Mouse (Mus musculus): Measurements from ENCODE around the gene Gm21119.
"Not testable (repeated sequence)": the region's sequence is repeated elsewhere in the genome, so short reads cannot be mapped to it uniquely, and the experiment has no call there.

The Gm21119 gene

GRCm38 (mm10) chr8:20614619-20615018 is at the start of gene Gm21119:
Gene Gm21119, plus strand, starts transcription at chr8:20614919.
- DNase-seq = not testable (repeated sequence)

DNA sequence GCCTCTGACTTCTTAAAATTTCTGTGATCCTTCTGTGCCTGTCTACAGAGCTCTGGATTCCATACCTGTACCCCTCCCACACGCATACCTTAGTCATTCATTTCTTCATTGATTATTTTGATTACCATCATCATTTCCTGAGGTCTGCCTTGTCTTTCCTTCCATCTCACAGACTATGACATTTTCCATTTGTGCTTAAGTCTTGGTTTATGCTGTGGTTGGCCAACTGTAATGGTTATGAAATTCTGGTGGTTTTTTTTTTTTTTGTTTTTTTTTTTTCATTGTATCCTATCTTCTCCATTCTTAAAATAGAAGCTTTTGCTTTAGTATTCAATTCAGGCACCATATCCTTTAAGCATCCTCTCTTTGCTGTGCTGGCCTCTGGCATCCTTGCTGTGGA is 48.0 kb upstream of the Gm21119 start:
- not testable (repeated sequence) for DNase-seq

- DNase-seq = not testable (repeated sequence)
Measured at GRCm38 (mm10) chr8:20581081-20581480, 33.6 kb upstream of the Gm21119 start.

GRCm38 (mm10) chr8:20582772-20583171 is 31.9 kb upstream of the Gm21119 start:
- DNase-seq = not testable (repeated sequence)

DNA sequence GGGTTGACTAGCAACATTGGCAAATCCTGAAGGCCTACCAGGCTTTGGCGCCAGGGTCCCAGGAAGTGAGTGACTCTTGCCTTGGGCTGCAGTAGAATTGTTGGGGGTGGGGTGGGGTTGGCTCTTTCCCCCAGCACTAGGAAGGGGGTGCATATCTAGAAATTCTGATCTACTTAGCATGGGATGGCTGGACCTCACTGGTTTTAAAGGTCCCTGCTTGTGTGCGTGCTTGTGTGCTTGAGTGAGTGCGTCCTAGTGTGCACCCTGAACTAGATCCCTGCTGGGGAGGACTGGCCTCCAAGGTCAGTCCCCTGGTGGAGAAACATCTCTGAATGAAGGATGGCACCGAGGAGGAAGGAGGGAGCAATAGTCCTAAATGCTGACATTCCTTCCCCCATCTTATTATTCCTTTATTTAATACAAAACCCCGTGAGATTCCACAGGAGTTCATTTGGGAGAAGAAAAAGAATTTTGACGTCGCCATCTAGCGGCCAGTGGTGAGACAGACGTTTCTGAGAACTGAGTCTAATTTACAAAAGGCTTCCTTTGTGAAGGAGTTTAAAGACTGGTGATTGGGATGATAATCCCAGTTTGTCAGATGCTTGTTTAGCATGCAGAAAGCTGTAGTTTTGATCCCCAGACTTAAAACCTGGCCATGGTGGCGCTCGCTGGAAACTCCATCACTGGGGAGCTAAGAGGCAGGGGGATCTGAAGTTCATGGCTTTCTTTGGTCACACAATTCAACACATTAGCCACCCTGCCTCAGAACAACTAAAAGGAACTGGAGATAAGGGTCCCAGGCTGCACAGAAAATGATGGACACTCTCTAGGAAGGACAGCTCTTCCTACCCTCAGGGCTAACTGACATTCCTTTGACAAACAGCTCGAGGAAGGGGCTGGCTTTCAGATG is 26.2 kb upstream of the Gm21119 start:
- DNase-seq = not testable (repeated sequence)

GRCm38 (mm10) chr8:20589178-20589539 is 25.6 kb upstream of the Gm21119 start:
- DNase-seq = peak; percentile 16

DNA sequence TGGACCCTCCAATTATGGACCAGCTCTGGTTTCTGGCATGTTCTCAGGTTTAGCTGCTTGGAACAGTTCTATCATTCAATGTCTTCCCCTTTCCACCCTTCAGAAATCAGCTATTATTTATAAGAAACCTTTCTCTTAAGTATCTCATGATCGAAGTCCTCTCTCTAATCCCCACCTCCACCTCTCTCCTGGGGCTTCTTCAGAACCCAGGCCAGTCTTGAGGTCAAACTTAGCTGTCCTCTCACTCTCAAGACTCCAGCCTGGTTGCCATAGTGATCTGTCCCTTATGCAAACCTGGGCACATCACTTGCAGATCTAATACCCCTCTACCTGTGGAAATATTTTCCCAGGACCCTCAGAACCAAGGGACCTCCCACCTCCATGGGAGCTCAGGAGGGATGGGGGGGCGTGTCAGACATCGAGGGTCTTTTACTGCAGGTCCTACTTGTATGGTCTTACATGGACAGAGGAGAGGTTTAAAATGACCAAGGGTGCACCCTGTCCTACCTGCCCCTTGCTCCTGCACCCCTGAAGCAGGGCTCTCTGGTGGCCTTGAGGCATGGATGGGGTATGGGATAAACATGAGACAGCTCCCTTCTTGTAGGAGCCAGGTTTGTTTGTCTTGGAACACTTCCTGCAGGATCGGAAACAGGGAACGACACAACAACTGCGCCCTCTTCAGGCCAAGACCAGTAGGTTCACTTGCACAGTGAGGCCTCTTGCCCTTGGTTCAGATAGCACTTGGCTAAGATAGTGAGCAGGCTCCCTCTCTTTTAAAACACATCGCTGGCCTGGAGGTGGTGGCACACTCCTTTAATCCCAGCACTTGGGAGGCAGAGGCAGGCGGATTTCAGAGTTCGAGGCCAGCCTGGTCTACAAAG is 24.4 kb upstream of the Gm21119 start:
- DNase-seq = peak; percentile 31

GRCm38 (mm10) chr8:20591002-20591401 is 23.7 kb upstream of the Gm21119 start:
- DNase-seq = not testable (repeated sequence)

GRCm38 (mm10) chr8:20592732-20593272 is 21.9 kb upstream of the Gm21119 start:
- not testable (repeated sequence) for DNase-seq

GRCm38 (mm10) chr8:20593841-20594240 is 20.9 kb upstream of the Gm21119 start:
- DNase-seq = peak; percentile 43

- DNase-seq = not testable (repeated sequence)
Measured at GRCm38 (mm10) chr8:20596081-20596841, 18.5 kb upstream of the Gm21119 start.

DNA sequence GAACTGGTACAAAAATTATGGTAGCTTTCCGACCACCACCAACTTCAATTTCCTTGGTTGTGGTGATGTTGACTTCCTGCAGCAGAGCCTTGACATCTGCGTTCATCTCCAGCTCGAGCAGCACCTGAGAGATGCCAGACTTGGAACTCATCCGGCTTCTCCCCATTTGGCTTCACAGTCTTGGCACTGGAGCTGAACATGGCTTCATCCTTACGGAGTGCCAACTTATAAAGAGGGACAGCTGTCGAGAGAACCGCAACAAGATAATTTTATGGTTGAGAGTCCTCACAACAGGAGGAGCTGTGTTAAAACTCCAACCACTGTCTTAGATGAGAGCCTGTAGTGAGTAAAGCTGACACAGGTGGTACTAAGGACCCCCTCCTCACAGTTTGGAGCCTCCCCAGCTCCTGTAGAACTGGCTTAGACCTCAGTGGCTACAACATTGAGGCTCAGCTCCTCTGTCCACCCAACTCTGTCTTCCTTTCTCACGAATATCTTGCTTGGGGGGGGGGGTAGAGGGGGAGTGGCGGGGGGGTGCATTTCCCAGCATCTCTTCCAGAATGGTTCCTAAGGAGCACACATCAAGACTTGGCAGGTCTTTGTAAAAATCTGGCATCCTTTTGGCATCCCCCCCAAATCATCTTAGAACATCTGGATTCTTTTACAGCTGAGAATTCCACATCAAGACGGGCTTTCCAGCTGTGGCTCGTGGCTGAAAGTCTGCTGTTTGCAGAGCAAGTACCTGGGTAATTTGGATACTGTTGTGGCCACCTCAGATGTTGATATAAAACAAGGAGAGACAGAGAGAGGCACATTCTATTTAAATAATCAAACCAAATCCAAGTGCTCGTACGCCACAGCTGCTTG is 17.6 kb upstream of the Gm21119 start:
- peak; percentile 38 for DNase-seq

GRCm38 (mm10) chr8:20598300-20599170 is 16.2 kb upstream of the Gm21119 start:
- DNase-seq = not testable (repeated sequence)

- DNase-seq = not testable (repeated sequence)
Measured at GRCm38 (mm10) chr8:20599350-20599749, 15.4 kb upstream of the Gm21119 start.

DNA sequence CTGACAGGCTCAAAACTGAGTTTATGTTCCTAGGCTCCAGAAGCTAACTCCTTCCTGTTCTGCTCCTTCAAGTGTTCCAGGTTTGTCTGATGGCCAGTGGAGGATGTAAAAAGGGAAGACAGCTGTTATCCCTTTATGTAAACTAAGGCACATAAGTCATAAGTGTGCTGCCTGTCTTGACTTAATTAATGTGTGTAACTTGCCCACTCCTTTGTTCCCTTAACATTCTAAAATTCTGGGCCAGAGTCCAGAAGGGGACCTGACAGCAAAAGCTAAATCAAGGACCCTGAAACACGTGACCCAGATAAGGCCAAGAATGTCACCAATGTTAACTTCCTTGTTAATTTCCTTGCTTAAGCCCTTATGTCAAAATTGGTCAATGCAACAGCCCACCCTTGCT is 3.9 kb upstream of the Gm21119 start:
- DNase-seq = not testable (repeated sequence)

- DNase-seq = not testable (repeated sequence)
Measured at GRCm38 (mm10) chr8:20612721-20613120, 2.0 kb upstream of the Gm21119 start.

DNA sequence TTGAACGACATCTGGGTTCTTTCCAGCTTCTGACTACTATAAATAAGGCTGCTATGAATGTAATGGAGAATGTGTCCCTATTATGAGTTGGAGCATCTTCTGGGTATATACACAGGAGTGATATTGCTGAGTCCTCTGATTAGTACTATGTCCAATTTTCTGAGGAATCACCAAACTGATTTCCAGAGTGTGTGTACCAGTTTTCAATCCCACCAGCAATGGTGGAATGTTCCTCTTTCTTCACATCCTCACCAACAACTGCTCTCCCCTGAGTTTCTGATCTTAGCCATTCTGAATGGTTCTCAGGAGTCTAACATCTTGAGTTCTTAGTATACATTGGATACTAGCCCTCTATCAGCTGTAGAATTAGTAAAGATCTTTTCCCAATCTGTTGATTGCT is 16.0 kb downstream of the Gm21119 start:
- not testable (repeated sequence) for DNase-seq

- not testable (repeated sequence) for DNase-seq
Measured at GRCm38 (mm10) chr8:20637931-20638330, 23.2 kb downstream of the Gm21119 start.

GRCm38 (mm10) chr8:20643536-20643935 is 28.8 kb downstream of the Gm21119 start:
- DNase-seq = peak; percentile 1

- peak; percentile 3 for DNase-seq
Measured at GRCm38 (mm10) chr8:20652976-20653375, 38.3 kb downstream of the Gm21119 start.

All from thymus, postnatal 25 days (tissue).